Mouse (Mus musculus): ENCODE measurements around the gene Pbp2. TPM values are rescaled to one million over a fixed set of nuclear protein-coding genes. Genes with fewer than 3 reads are reported as not detected.

Pbp2 gene
- total RNA-seq, 2 experiments from 2014 or later = 1.7 TPM; not detected in 1

- ATAC-seq (replicated peaks; ENCODE audit: low FRiP score, poor library complexity, severe bottlenecking) = no peak
Observed at GRCm38 (mm10) chr6:135264136-135264535, 46.1 kb downstream of the Pbp2 start.

GRCm38 (mm10) chr6:135262565-135262964 is 47.6 kb downstream of the Pbp2 start:
- no peak for ATAC-seq (replicated peaks; ENCODE audit: low FRiP score, poor library complexity, severe bottlenecking)

- no peak for ATAC-seq (replicated peaks; ENCODE audit: low FRiP score, poor library complexity, severe bottlenecking)
Observed at GRCm38 (mm10) chr6:135261124-135261523, 49.1 kb downstream of the Pbp2 start.

- no peak for ATAC-seq (replicated peaks; ENCODE audit: low FRiP score, poor library complexity, severe bottlenecking)
Observed at GRCm38 (mm10) chr6:135260435-135260834, 49.8 kb downstream of the Pbp2 start.

Other genes with a start within 250 kb of the Pbp2 start
- not detected in 2 replicates for gene Gprc5a, start 244.8 kb downstream of the Pbp2 start, total RNA-seq (2015; ENCODE audit: low replicate concordance)
- not detected in 2 replicates for gene Gprc5a, start 244.8 kb downstream of the Pbp2 start, total RNA-seq (2017; ENCODE audit: low replicate concordance)
- 1.4 and 5.0 TPM in 2 replicates for gene Gprc5d, start 192.1 kb downstream of the Pbp2 start, total RNA-seq (2015; ENCODE audit: low replicate concordance)
- gene Gprc5d, start 192.1 kb downstream of the Pbp2 start, total RNA-seq (2017; ENCODE audit: low replicate concordance) = not detected in 2 replicates
- 110 and 154 TPM in 2 replicates for gene Fam234b, start 112.4 kb downstream of the Pbp2 start, total RNA-seq (2015; ENCODE audit: low replicate concordance)
- gene Fam234b, start 112.4 kb downstream of the Pbp2 start, total RNA-seq (2017; ENCODE audit: low replicate concordance) = 96.5 and 104 TPM in 2 replicates
- gene Hebp1, start 112.4 kb downstream of the Pbp2 start, total RNA-seq (2015; ENCODE audit: low replicate concordance) = 192 and 305 TPM in 2 replicates
- 368 and 376 TPM in 2 replicates for gene Hebp1, start 112.4 kb downstream of the Pbp2 start, total RNA-seq (2017; ENCODE audit: low replicate concordance)
- not detected in 2 replicates for gene Gsg1, start 56.1 kb downstream of the Pbp2 start, total RNA-seq (2015; ENCODE audit: low replicate concordance)
- gene Gsg1, start 56.1 kb downstream of the Pbp2 start, total RNA-seq (2017; ENCODE audit: low replicate concordance) = not detected in 2 replicates
- 3.2 TPM in 1 of 2 replicates, not detected in the other for gene Emp1, start 52.1 kb upstream of the Pbp2 start, total RNA-seq (2015; ENCODE audit: low replicate concordance)
- 0.77 and 2.0 TPM in 2 replicates for gene Emp1, start 52.1 kb upstream of the Pbp2 start, total RNA-seq (2017; ENCODE audit: low replicate concordance)

All from erythroid progenitor cell, adult 5-6 weeks (primary cell).